Mouse (Mus musculus) E14TG2a.4 (cell line): Measurements from ENCODE around the gene Mipep.

Source experiments
- CTCF ChIP-seq: conservative IDR thresholded peaks from 2 replicates; pipeline ENCODE4 v1.5.1; 2014; ENCODE audit warnings: low read length
- NANOG ChIP-seq: IDR thresholded peaks from 2 replicates; pipeline ENCODE4 v1.6.1; 2014; ENCODE audit warnings: borderline replicate concordance, low read length, mixed read lengths
- POU5F1 ChIP-seq: IDR thresholded peaks from 2 replicates; pipeline ENCODE4 v1.6.1; 2014; ENCODE audit warnings: low read length, borderline replicate concordance

DNA sequence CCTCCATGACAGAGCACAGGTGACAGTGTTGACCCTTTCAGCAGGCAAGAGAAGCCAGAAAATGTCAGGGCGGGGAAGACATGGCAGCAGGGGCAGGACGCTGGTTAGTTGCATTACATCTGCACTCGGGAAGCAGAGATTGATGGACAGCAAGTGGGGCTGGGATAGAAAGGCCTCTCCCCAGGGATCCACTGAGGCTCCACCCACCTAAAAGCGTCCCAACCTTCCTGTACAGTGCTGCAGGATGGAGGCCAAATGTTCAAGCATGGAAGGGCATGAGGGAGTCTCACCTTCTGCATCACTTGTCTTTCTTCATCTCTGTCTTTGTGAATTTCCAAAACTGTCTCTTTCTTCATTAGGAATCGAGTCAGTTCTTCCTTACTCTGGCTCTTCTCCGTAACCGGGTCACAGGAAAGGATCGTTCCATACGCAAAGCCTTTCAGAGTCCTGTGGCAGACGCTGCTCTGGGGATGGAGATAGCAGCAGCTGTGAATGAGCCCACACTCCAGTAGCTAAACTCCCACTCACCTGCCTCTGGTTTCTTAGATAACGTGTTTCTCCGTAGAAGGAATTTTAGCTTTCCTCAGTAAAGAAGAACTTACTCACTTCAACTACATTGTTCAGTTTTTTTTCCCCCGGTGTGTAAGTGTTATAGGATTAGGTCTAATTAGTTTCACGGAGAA lies 57.7 kb downstream of the Mipep start:
- TF ChIP-seq CTCF, result no peak
- no peak for TF ChIP-seq POU5F1
- no peak for TF ChIP-seq NANOG
